Mouse (Mus musculus) fibroblast of lung, adult 2 months (primary cell): Measurements from ENCODE around the gene Cyb561.
A peak's percentile ranks its signal among the peaks of the same experiment; 100 is the strongest.

Experiments used
- DNase-seq: peaks from one replicate; pipeline ENCODE4 v3.0.0-alpha.2; 2011; ENCODE audit warnings: low read depth

Cyb561 gene

DNA sequence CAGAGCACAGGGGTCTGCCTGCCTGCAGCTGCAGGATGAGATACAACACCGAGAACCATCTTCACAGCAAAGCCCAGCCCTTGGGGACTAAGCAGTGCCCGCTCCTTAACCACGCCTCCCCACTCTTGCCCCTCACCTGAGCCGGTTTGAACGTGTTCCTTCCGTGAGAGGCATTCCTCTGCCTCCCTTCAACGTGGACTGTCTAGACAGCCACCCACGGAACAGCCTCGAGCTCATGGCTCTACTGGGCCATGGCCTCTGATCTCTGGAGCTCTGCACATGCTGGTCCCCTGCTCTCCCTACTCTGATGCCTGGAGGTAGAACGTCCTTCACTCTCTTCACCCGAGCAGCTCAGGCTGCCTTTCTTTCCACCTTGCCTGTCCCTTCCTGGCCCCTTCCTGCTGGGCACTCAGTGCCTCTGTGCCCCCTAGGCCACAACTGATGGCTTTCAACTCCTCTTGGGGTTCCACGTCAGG is at the start of gene Cyb561:
Gene Cyb561 (minus strand): TSS at position 426 of the 476 bp plus-strand sequence.
- DNase-seq: no peak

GRCm38 (mm10) chr11:106001718-106002117 is 48.6 kb upstream of the Cyb561 start:
- DNase-seq: no peak

- DNase-seq: no peak
Measured at GRCm38 (mm10) chr11:106000062-106000461, 46.9 kb upstream of the Cyb561 start.

DNA sequence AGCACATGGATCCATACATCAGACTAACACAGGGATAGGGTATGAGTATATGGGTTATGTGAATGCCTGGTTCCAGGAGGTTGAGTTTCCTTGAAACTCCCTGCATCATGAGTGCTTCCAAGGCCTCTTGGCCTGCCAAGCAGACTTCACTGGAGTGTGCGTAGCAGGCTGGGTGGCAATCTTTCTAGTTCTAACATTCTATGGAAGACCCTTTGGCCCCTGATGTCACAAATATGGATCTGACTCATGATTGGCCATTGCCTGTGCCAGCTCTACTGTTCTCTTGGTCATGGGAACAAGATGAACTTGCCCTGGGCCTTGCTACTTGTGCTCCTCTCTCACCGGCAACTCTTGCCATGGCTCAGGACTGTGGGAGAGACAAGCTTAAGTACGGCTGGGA is 41.2 kb upstream of the Cyb561 start, which contains the start of gene Ace3:
Gene Ace3 (plus strand): TSS at position 301 of the 400 bp plus-strand sequence.
- DNase-seq: no peak

- DNase-seq: no peak
Measured at GRCm38 (mm10) chr11:105990231-105990630, 37.1 kb upstream of the Cyb561 start.

DNA sequence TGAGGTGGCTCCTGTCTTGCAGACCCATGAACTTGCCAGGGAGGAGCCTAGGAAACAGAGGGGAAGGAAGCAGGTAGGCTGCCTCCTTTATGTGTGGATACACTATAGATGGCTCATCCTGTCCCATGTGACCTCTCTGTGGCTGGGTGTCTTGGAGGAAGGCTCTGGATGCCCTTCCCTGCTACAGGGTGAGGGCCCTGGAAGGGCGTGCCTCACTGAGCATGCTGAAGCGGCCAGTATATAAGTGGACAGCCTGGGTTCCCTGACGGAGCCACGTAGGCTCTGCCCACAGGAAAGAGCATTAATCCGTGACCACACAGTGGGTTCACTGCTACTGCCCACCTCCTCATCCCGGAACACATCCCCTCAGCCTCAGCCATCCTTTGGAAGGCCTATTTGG is 36.3 kb upstream of the Cyb561 start:
- DNase-seq: no peak

- DNase-seq: no peak
Measured at GRCm38 (mm10) chr11:105987446-105987845, 34.3 kb upstream of the Cyb561 start.

- no peak for DNase-seq
Measured at GRCm38 (mm10) chr11:105984452-105984851, 31.3 kb upstream of the Cyb561 start.

DNA sequence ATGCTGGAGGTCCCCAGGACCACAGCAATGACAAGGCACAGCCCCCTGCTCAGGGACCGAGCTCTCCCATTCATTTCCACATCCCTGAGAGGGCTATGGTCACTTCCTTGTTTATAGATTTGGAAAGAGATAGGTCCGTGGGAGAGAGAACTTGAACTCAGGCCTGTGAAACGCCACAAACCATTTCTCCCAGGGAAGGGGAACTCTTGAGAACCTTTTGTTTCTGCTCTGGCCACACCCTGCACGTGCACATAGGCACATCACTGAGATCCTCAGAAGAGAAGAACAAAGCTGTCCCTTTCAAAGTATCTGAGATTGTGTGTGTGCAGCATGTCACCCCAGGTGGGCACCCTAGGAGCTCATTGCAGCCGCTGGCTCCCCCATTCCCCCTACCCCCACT is 25.5 kb upstream of the Cyb561 start:
- no peak for DNase-seq

- DNase-seq: no peak
Measured at GRCm38 (mm10) chr11:105978232-105978631, 25.1 kb upstream of the Cyb561 start.

GRCm38 (mm10) chr11:105975636-105976035 is 22.5 kb upstream of the Cyb561 start:
- DNase-seq: no peak

- DNase-seq: no peak
Measured at GRCm38 (mm10) chr11:105975050-105975449, 21.9 kb upstream of the Cyb561 start.

- DNase-seq: no peak
Measured at GRCm38 (mm10) chr11:105974593-105974992, 21.5 kb upstream of the Cyb561 start.

GRCm38 (mm10) chr11:105969516-105969915 is 16.4 kb upstream of the Cyb561 start:
- DNase-seq: no peak

DNA sequence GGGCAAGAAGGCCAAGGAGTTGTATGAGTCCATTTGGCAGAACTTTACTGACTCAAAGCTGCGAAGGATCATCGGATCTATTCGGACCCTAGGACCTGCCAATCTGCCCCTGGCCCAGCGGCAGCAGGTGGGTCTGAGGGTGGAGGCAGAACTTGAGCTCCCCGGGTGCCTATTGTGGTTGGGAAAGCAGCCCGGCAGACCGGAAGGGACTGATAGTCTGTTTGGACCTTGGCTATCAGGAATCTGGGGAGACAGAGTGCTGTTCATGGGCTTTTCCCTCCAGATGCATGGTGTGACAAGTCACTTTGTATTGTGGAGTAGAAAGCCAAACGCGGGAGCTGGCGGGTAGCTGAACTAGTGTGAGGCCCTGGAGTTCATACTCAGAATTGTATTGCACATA is 15.8 kb upstream of the Cyb561 start:
- DNase-seq: no peak

DNA sequence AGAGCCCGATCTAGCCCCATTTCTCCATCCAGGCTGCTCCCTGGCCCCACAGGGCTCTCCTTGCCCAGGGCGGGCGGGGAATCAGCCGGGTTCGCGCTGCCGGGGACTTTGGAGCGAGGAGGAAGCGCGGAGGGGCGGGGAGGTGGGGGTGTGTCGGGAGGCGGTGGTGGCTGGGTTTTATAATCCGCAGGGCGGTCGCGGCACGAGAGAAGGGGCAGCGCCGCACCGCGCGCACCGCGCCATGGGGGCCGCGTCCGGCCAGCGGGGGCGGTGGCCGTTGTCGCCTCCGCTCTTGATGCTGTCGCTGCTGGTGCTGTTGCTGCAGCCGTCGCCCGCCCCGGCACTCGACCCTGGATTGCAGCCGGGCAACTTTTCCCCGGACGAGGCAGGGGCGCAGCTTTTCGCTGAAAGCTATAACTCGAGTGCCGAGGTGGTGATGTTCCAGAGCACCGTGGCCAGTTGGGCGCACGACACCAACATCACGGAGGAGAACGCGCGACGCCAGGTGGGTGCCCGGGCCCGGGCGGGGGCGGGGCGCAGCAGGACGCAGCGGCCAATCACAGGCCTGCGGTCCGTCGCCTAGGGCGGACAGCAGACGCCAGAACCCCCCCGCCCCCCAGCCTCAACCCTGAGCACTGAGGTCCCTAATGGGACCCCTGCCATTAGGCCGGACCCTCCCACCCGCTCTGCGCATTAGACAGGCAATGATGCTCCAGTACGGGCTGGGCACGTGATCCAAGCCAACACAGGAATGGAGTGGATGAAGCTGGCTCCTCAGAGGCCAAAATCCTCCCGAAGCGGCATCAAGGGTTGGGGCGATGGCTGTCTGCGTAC is 14.8 kb upstream of the Cyb561 start, which contains the start of gene Ace:
Gene Ace (plus strand): TSS at position 205 of the 834 bp plus-strand sequence.
- DNase-seq: no peak

DNA sequence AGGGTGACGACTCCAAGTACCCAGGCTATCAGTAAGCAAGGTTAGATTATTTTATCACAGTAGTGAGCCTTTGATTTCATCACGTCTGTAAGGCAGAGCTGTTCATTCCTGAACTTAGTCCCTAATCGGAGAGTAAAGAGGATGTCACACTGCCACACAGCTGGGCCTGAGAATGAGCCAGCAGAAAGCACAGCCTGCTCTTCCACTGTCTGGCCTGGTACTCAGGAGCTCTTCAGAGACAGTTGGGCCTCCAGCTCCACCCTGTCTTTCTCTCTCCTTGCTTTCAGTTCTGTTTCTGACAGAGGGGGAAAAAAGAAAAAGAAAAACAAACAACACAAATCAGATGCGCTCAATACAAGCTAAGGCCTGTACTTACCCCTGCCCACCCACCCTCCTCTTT is 13.2 kb upstream of the Cyb561 start:
- no peak for DNase-seq

GRCm38 (mm10) chr11:105964691-105965090 is 11.6 kb upstream of the Cyb561 start:
- no peak for DNase-seq

DNA sequence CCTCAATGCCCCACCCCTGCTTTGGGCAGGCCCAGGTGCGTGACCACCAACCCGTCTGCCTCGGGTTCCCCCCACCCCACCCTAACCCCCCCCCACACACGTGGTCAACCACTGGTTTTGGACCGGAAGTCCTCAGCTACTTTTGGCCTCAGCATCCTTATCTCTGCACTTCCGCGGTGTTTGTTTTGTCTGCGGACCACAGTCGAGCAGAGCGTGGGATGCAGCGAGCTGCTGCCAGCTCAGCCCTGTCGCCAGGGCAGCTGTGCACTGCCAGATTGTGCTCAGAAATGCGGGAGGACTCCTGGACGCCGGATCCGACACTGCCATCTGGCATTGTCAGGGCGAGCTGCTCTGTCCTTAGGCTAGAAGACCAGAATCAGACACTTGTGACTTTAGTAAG is 6.2 kb upstream of the Cyb561 start:
- no peak for DNase-seq

- DNase-seq: no peak
Measured at GRCm38 (mm10) chr11:105958566-105958965, 5.4 kb upstream of the Cyb561 start.

DNA sequence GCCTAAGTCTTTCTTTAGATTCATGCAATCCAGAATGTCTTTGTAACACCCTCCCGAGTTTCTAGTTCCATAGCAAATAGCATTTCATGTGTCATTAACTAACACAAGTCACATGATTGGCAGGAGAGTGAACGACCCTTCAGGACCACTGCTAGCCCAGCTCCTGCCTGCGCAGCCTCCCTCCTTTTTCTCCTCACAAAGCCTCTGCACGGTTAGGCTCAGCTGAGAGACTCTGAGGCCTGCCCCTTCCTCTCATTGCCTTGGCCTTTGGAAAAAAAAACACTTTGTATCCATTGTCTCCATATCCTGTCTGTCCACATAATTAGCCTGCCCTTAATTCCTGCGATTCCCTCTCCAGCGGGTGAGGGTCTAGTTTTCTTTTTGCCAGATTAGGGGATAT is 4.4 kb upstream of the Cyb561 start:
- no peak for DNase-seq

DNA sequence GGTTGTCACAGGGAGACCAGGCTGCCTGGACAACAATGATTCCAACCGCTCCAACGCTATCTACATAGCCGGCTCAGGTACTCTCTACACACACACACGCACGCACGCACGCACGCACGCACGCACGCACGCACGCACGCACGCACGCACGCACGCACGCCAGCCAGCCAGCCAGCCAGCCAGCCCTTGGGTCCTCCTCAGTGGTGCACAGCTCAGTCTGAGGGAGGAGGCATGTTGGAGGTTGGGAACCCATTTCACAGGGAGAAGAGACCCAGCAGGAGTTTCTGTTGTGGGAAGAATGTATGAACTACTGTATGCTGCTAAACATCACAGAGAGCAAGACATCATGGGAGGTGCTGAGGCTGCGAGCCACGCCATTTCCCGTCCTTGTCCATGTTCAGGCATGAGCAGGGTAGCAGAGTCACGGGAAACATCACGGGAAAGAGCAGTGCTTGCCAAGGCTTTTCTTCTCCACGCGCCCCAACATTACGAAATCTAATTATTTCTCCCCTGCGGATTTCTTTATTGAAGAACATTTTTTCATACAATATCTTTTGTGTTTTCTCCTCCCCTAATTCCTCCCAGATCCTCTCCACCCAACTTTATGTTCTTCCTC is 2.8 kb upstream of the Cyb561 start:
- DNase-seq: no peak

GRCm38 (mm10) chr11:105953402-105953801 is 266 bp upstream of the Cyb561 start:
- peak; percentile 80 for DNase-seq
